Mouse (Mus musculus) ES-Bruce4 (cell line): ENCODE measurements around the gene Dmpk. TPM values are rescaled to one million over a fixed set of nuclear protein-coding genes. Genes with fewer than 3 reads are reported as not detected.

Experiments used
- H3K27ac ChIP-seq: 2 replicates; pipeline ENCODE4 v1.5.1; 2012; ENCODE audit warnings: low read length, inconsistent platforms; ENCODE audit not compliant: insufficient read depth
- H3K27me3 ChIP-seq: 2 replicates; pipeline ENCODE4 v1.6.1; 2012; ENCODE audit warnings: mild to moderate bottlenecking, low read length, inconsistent platforms; ENCODE audit not compliant: control insufficient read depth, poor library complexity, insufficient read depth, severe bottlenecking
- H3K36me3 ChIP-seq: 2 replicates; pipeline ENCODE4 v1.6.1; 2012; ENCODE audit warnings: inconsistent platforms, mild to moderate bottlenecking, low read length, moderate library complexity; ENCODE audit not compliant: control insufficient read depth, poor library complexity, insufficient read depth, severe bottlenecking
- H3K4me1 ChIP-seq: one replicate; pipeline ENCODE4 v1.8.1; 2011; ENCODE audit warnings: low read length; ENCODE audit not compliant: control insufficient read depth, insufficient read depth
- H3K4me3 ChIP-seq: 2 replicates; pipeline ENCODE4 v1.5.1; 2011; ENCODE audit warnings: low read depth, mild to moderate bottlenecking, low read length
- H3K9ac ChIP-seq: 2 replicates; pipeline ENCODE4 v1.6.1; 2012; ENCODE audit warnings: low read depth, mild to moderate bottlenecking, inconsistent platforms; ENCODE audit not compliant: poor library complexity, severe bottlenecking
- H3K9me3 ChIP-seq: replicated peaks from 2 replicates; pipeline ENCODE4 v1.6.1; 2012; ENCODE audit warnings: mild to moderate bottlenecking, low read length, inconsistent platforms; ENCODE audit not compliant: control insufficient read depth, poor library complexity, insufficient read depth, severe bottlenecking
- CTCF ChIP-seq: IDR thresholded peaks from one replicate; pipeline ENCODE4 v1.8.1; 2011; ENCODE audit warnings: low read depth, low read length
- EP300 ChIP-seq: IDR thresholded peaks from 2 replicates; pipeline ENCODE4 v1.6.1; 2011; ENCODE audit warnings: low read depth, low read length; ENCODE audit not compliant: insufficient read depth
- POLR2A ChIP-seq: IDR thresholded peaks from one replicate; pipeline ENCODE4 v1.8.1; 2011; ENCODE audit warnings: low read length; ENCODE audit not compliant: insufficient read depth
- polyA plus RNA-seq: library from polyadenylated mRNA; stranded (reverse); fragments of >200 nt; gene quantifications from 2 replicates; pipeline ENCODE4 v1.2.4, GENCODE M21; 2011; ENCODE audit warnings: low read depth; ENCODE audit not compliant: missing spikeins, insufficient read depth, insufficient read length

The Dmpk gene
- 12.8 and 19.5 TPM in 2 replicates for polyA plus RNA-seq

DNA sequence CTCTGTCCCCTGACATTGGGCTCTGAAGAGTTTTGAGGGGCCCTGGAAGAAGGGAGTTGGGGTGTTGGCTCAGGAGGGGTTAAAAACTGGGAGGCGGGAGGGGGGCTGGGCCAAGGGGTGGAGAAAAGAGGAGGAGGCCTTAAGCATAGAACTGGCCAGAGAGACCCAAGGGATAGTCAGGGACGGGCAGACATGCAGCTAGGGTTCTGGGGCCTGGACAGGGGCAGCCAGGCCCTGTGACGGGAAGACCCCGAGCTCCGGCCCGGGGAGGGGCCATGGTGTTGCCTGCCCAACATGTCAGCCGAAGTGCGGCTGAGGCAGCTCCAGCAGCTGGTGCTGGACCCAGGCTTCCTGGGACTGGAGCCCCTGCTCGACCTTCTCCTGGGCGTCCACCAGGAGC lies at the start of gene Dmpk:
Gene Dmpk (plus strand): TSS at position 149 of the 400 bp plus-strand sequence.
- Histone ChIP-seq H3K27me3 (no peaks in the 10 kb centered on the region), H3K27ac (no peak within 1 kb of the TSS), H3K36me3 (peaks cover 9% of the 10 kb centered on the region), H3K4me3 (no peak within 1 kb of the TSS), H3K9me3 (no peaks in the 10 kb centered on the region), H3K4me1 (peaks cover 4% of the 10 kb centered on the region), H3K9ac (no peak within 1 kb of the TSS)
- TF ChIP-seq CTCF (no peak), POLR2A (no peak), EP300 (no peak)

- Histone ChIP-seq H3K4me3 (no peak overlapping the region), H3K27me3 (no peaks in the 10 kb centered on the region), H3K9ac (no peak overlapping the region), H3K27ac (no peak overlapping the region), H3K4me1 (no peaks in the 10 kb centered on the region), H3K36me3 (peaks cover 63% of the 10 kb centered on the region), H3K9me3 (no peaks in the 10 kb centered on the region)
- TF ChIP-seq POLR2A, result no peak
- no peak for TF ChIP-seq CTCF
- TF ChIP-seq EP300, result no peak
Measured at GRCm38 (mm10) chr7:19044616-19045015, 39.0 kb upstream of the Dmpk start.

DNA sequence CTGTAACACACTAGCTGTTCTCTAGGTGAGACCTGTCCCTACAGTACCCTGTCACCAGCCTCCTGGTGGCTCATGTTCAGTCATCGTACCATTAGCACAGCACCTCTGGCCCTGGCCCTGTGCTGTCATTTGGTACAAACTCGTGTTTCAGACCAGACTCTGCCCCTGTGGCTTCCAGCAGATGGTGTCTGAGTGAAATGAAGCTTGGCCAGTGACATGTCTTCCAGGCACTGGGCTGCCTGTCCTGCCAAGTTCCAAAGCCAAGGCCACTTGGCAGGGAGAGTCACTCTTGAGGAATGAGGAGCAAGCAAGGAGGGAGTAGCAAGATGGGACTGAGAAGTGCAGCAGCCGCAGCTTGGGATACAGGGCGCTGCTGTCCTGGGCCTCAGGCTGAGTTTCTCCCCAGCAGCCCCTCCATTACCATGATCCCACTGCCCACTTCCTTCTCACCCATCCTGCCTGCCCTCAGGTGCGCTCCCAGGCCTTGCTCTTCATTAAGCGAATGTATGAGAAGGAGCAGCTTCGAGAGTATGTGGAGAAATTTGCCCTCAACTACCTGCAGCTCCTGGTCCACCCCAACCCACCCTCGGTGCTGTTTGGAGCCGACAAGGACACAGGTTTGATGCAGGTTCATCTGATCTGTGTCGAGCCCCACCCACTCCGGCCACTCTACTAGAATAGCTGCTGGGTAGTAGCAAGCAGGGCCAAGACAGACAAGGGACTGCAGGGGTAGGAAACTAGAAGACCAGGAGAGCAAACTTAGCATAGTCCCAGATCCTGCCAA lies 37.2 kb upstream of the Dmpk start:
- no peak overlapping the region for H3K9ac ChIP-seq
- H3K4me3 ChIP-seq, result no peak overlapping the region

GRCm38 (mm10) chr7:19048006-19048527 lies 35.6 kb upstream of the Dmpk start:
- Histone ChIP-seq H3K27me3 (no peaks in the 10 kb centered on the region), H3K27ac (no peak overlapping the region), H3K36me3 (peaks cover 48% of the 10 kb centered on the region), H3K4me3 (no peak overlapping the region), H3K4me1 (no peaks in the 10 kb centered on the region), H3K9me3 (no peaks in the 10 kb centered on the region), H3K9ac (no peak overlapping the region)
- no peak for TF ChIP-seq POLR2A
- TF ChIP-seq EP300, result no peak
- no peak for TF ChIP-seq CTCF

More for the DNA sequence above, 37.2 kb upstream of the Dmpk start:
- Histone ChIP-seq H3K36me3 (peaks cover 55% of the 10 kb centered on the region), H3K4me1 (no peaks in the 10 kb centered on the region), H3K27me3 (no peaks in the 10 kb centered on the region), H3K27ac (no peak overlapping the region), H3K9me3 (no peaks in the 10 kb centered on the region)
- no peak for TF ChIP-seq POLR2A
- no peak for TF ChIP-seq EP300
- TF ChIP-seq CTCF, result no peak

GRCm38 (mm10) chr7:19049252-19049651 lies 34.4 kb upstream of the Dmpk start:
- Histone ChIP-seq H3K27ac (no peak overlapping the region), H3K36me3 (peaks cover 38% of the 10 kb centered on the region), H3K9ac (no peak overlapping the region), H3K27me3 (no peaks in the 10 kb centered on the region), H3K4me3 (no peak overlapping the region), H3K9me3 (no peaks in the 10 kb centered on the region), H3K4me1 (no peaks in the 10 kb centered on the region)
- TF ChIP-seq EP300 (no peak), CTCF (no peak), POLR2A (no peak)

DNA sequence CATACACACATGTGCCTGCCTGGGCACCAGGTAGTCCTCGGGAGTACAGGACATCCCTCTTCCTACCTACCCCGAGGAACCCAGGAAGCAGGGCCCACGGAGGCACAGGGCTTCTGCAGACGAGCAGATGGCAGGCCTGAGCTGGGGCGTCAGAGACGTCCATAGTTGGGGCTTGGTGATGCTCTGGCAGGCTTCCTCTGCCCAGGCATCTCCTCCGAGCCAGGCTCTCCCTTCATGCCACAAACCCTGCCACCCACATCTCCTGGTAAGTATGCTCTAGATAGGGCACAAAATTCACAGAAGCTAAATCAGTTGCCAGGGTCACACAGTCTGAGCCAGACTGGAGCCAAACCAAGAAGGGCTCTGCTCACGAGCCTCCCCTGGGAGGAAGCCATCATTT lies 33.5 kb upstream of the Dmpk start:
- no peaks in the 10 kb centered on the region for H3K9me3 ChIP-seq
- peaks cover 30% of the 10 kb centered on the region for H3K36me3 ChIP-seq
- H3K4me3 ChIP-seq, result no peak overlapping the region

More for the DNA sequence above, 33.5 kb upstream of the Dmpk start:
- no peak overlapping the region for H3K9ac ChIP-seq
- H3K4me1 ChIP-seq, result no peaks in the 10 kb centered on the region
- no peak for TF ChIP-seq POLR2A
- no peak for TF ChIP-seq CTCF
- no peak for TF ChIP-seq EP300
- no peak overlapping the region for H3K27ac ChIP-seq
- no peaks in the 10 kb centered on the region for H3K27me3 ChIP-seq
